Mouse (Mus musculus) midbrain, embryonic 12.5 days (tissue): ENCODE results near the gene Prokr1. TPM values are rescaled to one million over a fixed set of nuclear protein-coding genes. Genes with fewer than 3 reads are reported as not detected.

Experiments used
- ATAC-seq: fragments of 200-750 bp; cut with Nextera tagmentation; 2 replicates; pipeline ENCODE4 v1.8.0; 2017; ENCODE audit warnings: low read depth, moderate TSS enrichment, moderate library complexity; ENCODE audit not compliant: low FRiP score
- H3K27ac ChIP-seq: fragments of 300-500 bp; sonication (generic); replicated peaks from 2 replicates; pipeline ENCODE4 v1.5.1; 2016; ENCODE audit warnings: mild to moderate bottlenecking
- H3K27me3 ChIP-seq: fragments of 300-500 bp; sonication (generic); 2 replicates; pipeline ENCODE4 v1.6.1; 2016; ENCODE audit warnings: mild to moderate bottlenecking
- H3K36me3 ChIP-seq: fragments of 300-500 bp; sonication (generic); 2 replicates; pipeline ENCODE4 v1.6.1; 2016
- H3K4me1 ChIP-seq: fragments of 300-500 bp; sonication (generic); 2 replicates; pipeline ENCODE4 v1.6.1; 2016
- H3K4me2 ChIP-seq: fragments of 300-500 bp; sonication (generic); replicated peaks from 2 replicates; pipeline ENCODE4 v1.6.1; 2016; ENCODE audit warnings: mild to moderate bottlenecking, moderate library complexity
- H3K4me3 ChIP-seq: fragments of 300-500 bp; sonication (generic); 2 replicates; pipeline ENCODE4 v1.5.1; 2016; ENCODE audit warnings: mild to moderate bottlenecking
- H3K9ac ChIP-seq: fragments of 300-500 bp; sonication (generic); replicated peaks from 2 replicates; pipeline ENCODE4 v1.6.1; 2016; ENCODE audit warnings: mild to moderate bottlenecking, moderate library complexity
- H3K9me3 ChIP-seq: fragments of 300-500 bp; sonication (generic); 2 replicates; pipeline ENCODE4 v1.6.1; 2016; ENCODE audit warnings: mild to moderate bottlenecking
- WGBS: fragments of 180-500 bp; shearing (Covaris S2); methylation state at CpG from one replicate; pipeline ENCODE4 v1.1.7; 2016; 5-methylcytosine and 5-hydroxymethylcytosine counted together
- polyA plus RNA-seq: library from polyadenylated mRNA; unstranded; fragments of >200 nt; fragmentation: Nextera tagmentation; extraction: Ambion mirVana; gene quantifications from 2 replicates; pipeline ENCODE4 v1.2.1, GENCODE M21; 2016

Prokr1 gene
- polyA plus RNA-seq, 1 experiment from 2014 or later: 3.0 TPM

DNA sequence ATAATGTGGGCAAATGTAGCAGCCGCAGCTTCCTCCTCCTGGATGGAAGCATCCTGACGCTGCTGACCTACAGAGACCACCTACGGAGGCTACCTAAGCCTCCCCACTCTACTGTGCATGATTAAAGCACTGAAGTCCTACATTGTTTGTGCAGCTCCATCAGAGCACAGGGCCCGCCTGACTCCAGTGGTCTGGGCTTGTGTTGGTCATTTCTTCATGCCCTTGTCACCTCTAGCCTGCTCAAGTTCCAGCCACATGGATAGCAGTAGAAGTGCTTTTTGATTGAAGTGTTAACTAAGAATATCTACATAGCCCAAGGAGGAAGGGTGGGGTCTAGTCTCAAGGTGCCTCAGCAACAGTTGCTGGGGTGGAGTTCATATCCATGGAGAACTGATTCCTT is 26.2 kb downstream of the Prokr1 start:
- WGBS: 90% methylated on average over 4 of the region's 4 CpGs
- Histone ChIP-seq H3K27me3 (no peaks in the 10 kb centered on the region), H3K4me1 (no peaks in the 10 kb centered on the region), H3K27ac (no peak overlapping the region), H3K4me3 (no peak overlapping the region), H3K9me3 (no peaks in the 10 kb centered on the region), H3K4me2 (no peak overlapping the region), H3K36me3 (no peaks in the 10 kb centered on the region), H3K9ac (no peak overlapping the region)
- no peak for ATAC-seq

DNA sequence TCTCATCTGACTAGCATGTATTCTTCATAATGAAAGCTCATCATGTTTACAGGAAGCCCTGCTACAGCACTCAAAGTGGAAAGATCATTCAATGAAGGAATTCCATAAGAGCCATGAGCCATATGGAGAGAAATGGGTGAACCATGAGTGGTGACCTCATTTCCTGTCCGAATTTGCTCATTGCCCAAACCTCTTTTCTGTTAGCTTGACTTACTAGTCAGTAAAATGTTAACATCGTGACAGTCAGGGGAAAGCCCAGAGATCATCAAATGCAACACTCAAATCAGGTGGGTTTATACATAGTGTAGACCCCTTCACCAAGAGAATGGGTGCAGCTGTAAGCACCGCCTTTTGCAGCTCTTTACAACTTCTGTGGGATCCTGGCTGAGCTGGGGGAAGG is 36.8 kb downstream of the Prokr1 start:
- no peaks in the 10 kb centered on the region for H3K9me3 ChIP-seq
- 86% methylated on average over 3 of the region's 3 CpGs for WGBS
- H3K4me3 ChIP-seq: no peak overlapping the region
- no peaks in the 10 kb centered on the region for H3K27me3 ChIP-seq
- H3K36me3 ChIP-seq: no peaks in the 10 kb centered on the region
- H3K4me2 ChIP-seq: no peak overlapping the region
- ATAC-seq: no peak
- H3K4me1 ChIP-seq: no peaks in the 10 kb centered on the region
- H3K27ac ChIP-seq: no peak overlapping the region
- no peak overlapping the region for H3K9ac ChIP-seq

DNA sequence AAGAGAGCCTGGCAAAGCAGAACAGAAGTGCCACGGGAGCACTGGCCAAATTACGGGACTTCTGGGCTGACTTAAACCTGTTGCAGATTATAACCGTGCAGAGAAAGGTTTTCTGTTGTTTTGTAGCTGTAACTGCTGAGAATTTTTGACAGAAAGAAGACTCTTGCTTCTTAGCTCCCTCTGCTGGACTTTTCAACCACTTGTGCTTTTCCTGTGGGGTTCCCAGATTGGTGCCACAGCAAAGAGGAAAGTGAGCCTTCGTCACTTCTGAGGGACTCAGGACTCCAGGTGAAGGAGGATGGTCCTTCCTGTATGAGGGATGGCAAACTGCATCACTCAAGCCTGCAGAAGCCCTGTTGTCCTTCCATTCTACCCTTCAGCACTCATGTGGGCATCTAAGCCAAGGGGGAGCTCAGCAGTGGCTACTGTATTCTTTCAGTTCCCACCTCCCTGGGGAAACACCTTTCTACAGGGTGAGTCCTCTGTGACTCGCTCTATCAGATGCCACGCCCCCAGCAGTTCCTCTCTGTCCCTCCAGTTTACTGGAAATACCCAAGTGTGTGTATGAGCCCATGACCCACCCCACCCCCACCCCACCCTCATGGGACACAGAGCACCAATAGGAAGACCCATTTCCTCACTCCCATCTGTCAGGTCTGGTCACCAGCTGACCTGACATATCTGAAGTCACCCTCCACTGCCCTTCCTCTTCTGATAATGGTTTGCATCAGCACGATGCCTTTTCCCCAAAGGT is 38.3 kb downstream of the Prokr1 start:
- Histone ChIP-seq H3K4me3 (no peak overlapping the region), H3K27me3 (no peaks in the 10 kb centered on the region), H3K36me3 (no peaks in the 10 kb centered on the region), H3K9ac (no peak overlapping the region), H3K27ac (no peak overlapping the region), H3K4me1 (no peaks in the 10 kb centered on the region), H3K9me3 (no peaks in the 10 kb centered on the region), H3K4me2 (no peak overlapping the region)
- no peak for ATAC-seq
- WGBS: 62% methylated on average over 7 of the region's 7 CpGs

GRCm38 (mm10) chr6:87547836-87548235 is 42.7 kb downstream of the Prokr1 start:
- Histone ChIP-seq H3K36me3 (no peaks in the 10 kb centered on the region), H3K27me3 (0 out of 2 replicates have a peak, but pooled peaks cover 4% of the 10 kb centered on the region), H3K4me3 (no peak overlapping the region), H3K4me2 (no peak overlapping the region), H3K4me1 (peaks cover 11% of the 10 kb centered on the region), H3K27ac (no peak overlapping the region), H3K9ac (no peak overlapping the region), H3K9me3 (peaks cover 11% of the 10 kb centered on the region; the same call in 1 of the 2 replicates)
- WGBS: 85% methylated on average over 7 of the region's 7 CpGs
- no peak for ATAC-seq

- Histone ChIP-seq H3K9me3 (peaks cover 11% of the 10 kb centered on the region; the same call in 1 of the 2 replicates), H3K4me1 (peaks cover 11% of the 10 kb centered on the region), H3K9ac (no peak overlapping the region), H3K27ac (no peak overlapping the region), H3K36me3 (no peaks in the 10 kb centered on the region), H3K4me2 (no peak overlapping the region), H3K4me3 (no peak overlapping the region), H3K27me3 (0 out of 2 replicates have a peak, but pooled peaks cover 4% of the 10 kb centered on the region)
- ATAC-seq: no peak
- 82% methylated on average over 4 of the region's 4 CpGs for WGBS
Observed at GRCm38 (mm10) chr6:87547431-87547830, 43.1 kb downstream of the Prokr1 start.

- 18% methylated on average over 1 of the region's 1 CpGs for WGBS
- Histone ChIP-seq H3K4me2 (no peak overlapping the region), H3K27ac (peak overlapping the region; percentile 36; the same call in 1 of the 2 replicates), H3K36me3 (no peaks in the 10 kb centered on the region), H3K9me3 (peaks cover 11% of the 10 kb centered on the region; the same call in 1 of the 2 replicates), H3K9ac (no peak overlapping the region), H3K4me3 (no peak overlapping the region), H3K4me1 (peaks cover 11% of the 10 kb centered on the region), H3K27me3 (0 out of 2 replicates have a peak, but pooled peaks cover 8% of the 10 kb centered on the region)
- peak; percentile 96 for ATAC-seq
Observed at GRCm38 (mm10) chr6:87545331-87546217, 45.0 kb downstream of the Prokr1 start.

DNA sequence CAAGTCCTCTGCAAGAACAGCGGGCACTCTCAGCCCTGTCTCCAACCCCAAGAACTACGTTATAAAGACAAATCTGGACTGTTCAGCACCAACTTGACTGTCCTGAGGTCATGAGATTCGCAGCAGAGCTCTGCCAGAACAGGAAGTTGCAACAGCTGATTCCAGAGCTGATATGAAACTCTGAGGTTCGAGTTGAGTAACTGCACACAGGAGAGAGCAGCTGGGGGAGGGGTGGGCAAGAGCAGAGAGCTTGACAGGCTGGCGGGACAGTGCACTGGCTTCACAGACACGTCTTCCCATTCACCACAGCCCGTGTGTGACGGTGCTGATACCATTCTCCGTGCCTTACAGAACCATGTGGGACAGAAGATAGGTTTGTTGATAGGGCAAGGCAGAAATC is 48.5 kb downstream of the Prokr1 start:
- Histone ChIP-seq H3K4me3 (no peak overlapping the region), H3K27ac (no peak overlapping the region), H3K27me3 (0 out of 2 replicates have a peak, but pooled peaks cover 8% of the 10 kb centered on the region), H3K4me1 (peaks cover 20% of the 10 kb centered on the region), H3K36me3 (no peaks in the 10 kb centered on the region), H3K4me2 (no peak overlapping the region), H3K9ac (no peak overlapping the region), H3K9me3 (peaks cover 11% of the 10 kb centered on the region; the same call in 1 of the 2 replicates)
- no peak for ATAC-seq
- WGBS: 77% methylated on average over 9 of the region's 9 CpGs

- no peaks in the 10 kb centered on the region for H3K36me3 ChIP-seq
- no peak overlapping the region for H3K4me2 ChIP-seq
- 92% methylated on average over 6 of the region's 6 CpGs for WGBS
- H3K9me3 ChIP-seq: peaks cover 3% of the 10 kb centered on the region; the same call in 1 of the 2 replicates
- no peak for ATAC-seq
- H3K4me3 ChIP-seq: no peak overlapping the region
- no peak overlapping the region for H3K9ac ChIP-seq
- H3K27ac ChIP-seq: no peak overlapping the region
- H3K4me1 ChIP-seq: peaks cover 23% of the 10 kb centered on the region
- H3K27me3 ChIP-seq: 0 out of 2 replicates have a peak, but pooled peaks cover 11% of the 10 kb centered on the region
Observed at GRCm38 (mm10) chr6:87541171-87541571, 49.4 kb downstream of the Prokr1 start.

DNA sequence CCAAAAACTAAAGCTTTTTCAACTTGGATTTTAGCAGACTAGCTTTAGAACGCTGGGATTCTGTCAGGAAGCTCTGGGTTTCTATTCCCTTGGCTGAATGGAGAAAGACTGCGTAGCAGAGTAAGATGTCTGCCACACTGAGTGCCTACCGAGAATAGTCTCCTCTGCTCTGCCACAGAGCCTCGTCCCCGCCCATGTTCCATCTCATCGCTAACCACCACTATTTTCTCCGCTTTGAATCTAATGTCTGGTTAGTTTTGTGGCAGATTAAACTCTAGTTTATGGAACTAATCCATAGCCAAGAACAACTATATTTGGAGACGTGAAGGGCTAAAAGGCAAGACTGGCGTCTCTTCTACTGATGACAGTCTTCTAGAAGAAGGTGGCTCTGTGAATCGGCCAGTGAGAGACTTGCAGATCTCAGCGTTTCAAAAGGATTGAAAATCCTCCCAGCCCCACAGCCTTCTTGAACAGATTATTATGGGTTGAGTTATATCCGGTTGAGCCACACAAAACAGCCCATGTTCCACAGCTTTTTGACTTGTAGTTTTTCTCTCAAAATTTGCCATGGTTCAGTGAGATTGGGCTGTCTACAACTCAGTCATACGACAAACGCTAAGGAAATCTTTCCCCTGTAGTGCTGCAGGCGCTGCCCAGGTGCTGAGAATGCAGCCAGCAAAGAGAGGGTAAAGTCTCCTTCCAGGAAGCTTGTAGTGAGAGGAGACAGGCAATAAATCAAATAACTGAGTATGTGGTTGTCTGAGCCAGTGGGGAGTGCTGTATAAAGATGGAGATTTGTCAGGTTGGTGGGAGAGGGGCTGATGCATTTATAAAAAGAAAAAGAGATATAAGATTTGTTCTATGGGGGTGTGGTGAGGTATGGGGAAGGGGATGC is 51.9 kb downstream of the Prokr1 start:
- Histone ChIP-seq H3K9me3 (no peaks in the 10 kb centered on the region), H3K27ac (no peak overlapping the region), H3K27me3 (peaks cover 12% of the 10 kb centered on the region; the same call in 1 of the 2 replicates), H3K9ac (no peak overlapping the region), H3K36me3 (no peaks in the 10 kb centered on the region), H3K4me3 (no peak overlapping the region), H3K4me2 (no peak overlapping the region), H3K4me1 (peaks cover 12% of the 10 kb centered on the region; the same call in 1 of the 2 replicates)
- 84% methylated on average over 15 of the region's 15 CpGs for WGBS
- ATAC-seq: no peak

DNA sequence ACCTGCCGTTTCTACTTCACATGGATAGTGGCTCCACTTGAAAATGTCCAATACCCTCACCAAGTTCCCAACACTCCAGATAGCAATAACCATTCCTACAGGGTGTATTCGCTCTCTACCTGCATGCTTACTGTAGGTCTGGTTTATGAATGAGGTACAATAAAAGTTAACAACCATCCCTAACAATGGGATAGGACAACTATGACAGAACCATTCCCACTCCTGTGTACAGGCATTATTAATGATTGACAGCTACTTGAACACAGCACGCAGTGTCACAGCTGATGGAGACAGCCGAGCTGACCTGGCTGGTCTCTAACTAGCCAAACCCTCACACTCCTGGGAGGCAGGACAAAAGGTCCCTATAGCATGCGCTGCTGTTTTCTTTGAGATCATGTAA is 52.9 kb downstream of the Prokr1 start:
- WGBS: 83% methylated on average over 5 of the region's 5 CpGs
- no peaks in the 10 kb centered on the region for H3K36me3 ChIP-seq
- H3K4me3 ChIP-seq: no peak overlapping the region
- H3K27ac ChIP-seq: no peak overlapping the region
- no peak for ATAC-seq
- H3K4me1 ChIP-seq: peaks cover 12% of the 10 kb centered on the region; the same call in 1 of the 2 replicates
- H3K9me3 ChIP-seq: no peaks in the 10 kb centered on the region
- H3K4me2 ChIP-seq: no peak overlapping the region
- peaks cover 8% of the 10 kb centered on the region; the same call in 1 of the 2 replicates for H3K27me3 ChIP-seq
- H3K9ac ChIP-seq: no peak overlapping the region

DNA sequence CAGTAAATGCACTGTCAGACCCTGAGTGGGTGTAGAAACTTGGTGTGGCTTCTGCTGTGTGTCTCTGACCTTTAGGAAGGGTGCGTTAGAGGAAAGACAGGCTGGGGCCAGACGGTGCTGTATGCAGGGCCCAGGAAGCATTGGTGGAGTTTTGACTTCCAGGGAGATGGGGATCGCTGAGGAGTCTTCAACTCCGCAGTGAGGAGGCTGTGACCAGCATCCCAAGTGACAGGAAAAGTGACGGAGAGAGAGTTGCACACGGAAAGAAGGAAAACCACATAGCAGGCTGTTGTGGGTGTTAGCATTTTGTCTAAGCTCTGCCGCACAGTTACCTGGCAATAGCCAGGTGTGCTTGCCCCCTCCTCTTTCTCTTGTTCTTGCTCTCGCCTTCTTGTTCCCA is 54.3 kb downstream of the Prokr1 start:
- Histone ChIP-seq H3K4me3 (no peak overlapping the region), H3K9ac (no peak overlapping the region), H3K27me3 (peaks cover 7% of the 10 kb centered on the region; the same call in 1 of the 2 replicates), H3K9me3 (no peaks in the 10 kb centered on the region), H3K36me3 (no peaks in the 10 kb centered on the region), H3K4me1 (peaks cover 12% of the 10 kb centered on the region; the same call in 1 of the 2 replicates), H3K27ac (no peak overlapping the region), H3K4me2 (no peak overlapping the region)
- no peak for ATAC-seq
- WGBS: 68% methylated on average over 8 of the region's 8 CpGs
